Mouse (Mus musculus) heart, embryonic 16.5 days (tissue): ENCODE results near the gene Rprd2. TPM values are rescaled to one million over a fixed set of nuclear protein-coding genes. Genes with fewer than 3 reads are reported as not detected.

Experiments used
- ATAC-seq: fragments of 200-750 bp; cut with Nextera tagmentation; replicated peaks from 2 replicates; pipeline ENCODE4 v1.8.0; 2017; ENCODE audit warnings: moderate number of reproducible peaks; ENCODE audit not compliant: insufficient read depth, low FRiP score; ENCODE audit errors: extremely low read depth
- H3K27ac ChIP-seq: fragments of 300-500 bp; sonication (generic); 2 replicates; pipeline ENCODE4 v1.5.1; 2014; ENCODE audit warnings: mild to moderate bottlenecking, low read length, control low read depth, moderate library complexity
- H3K27me3 ChIP-seq: fragments of 300-500 bp; sonication (generic); 2 replicates; pipeline ENCODE4 v1.6.1; 2014; ENCODE audit warnings: low read length, mixed read lengths; ENCODE audit not compliant: control insufficient read depth, insufficient read depth
- H3K36me3 ChIP-seq: fragments of 300-500 bp; sonication (generic); 2 replicates; pipeline ENCODE4 v1.6.1; 2014; ENCODE audit not compliant: control insufficient read depth, insufficient read depth
- H3K4me1 ChIP-seq: fragments of 300-500 bp; sonication (generic); 2 replicates; pipeline ENCODE4 v1.6.1; 2014; ENCODE audit warnings: low read length, mixed read lengths; ENCODE audit not compliant: control insufficient read depth, insufficient read depth
- H3K4me2 ChIP-seq: fragments of 300-500 bp; sonication (generic); 2 replicates; pipeline ENCODE4 v1.6.1; 2014; ENCODE audit warnings: low read depth, mild to moderate bottlenecking, control low read depth, low read length
- H3K4me3 ChIP-seq: fragments of 300-500 bp; sonication (generic); 2 replicates; pipeline ENCODE4 v1.5.1; 2014; ENCODE audit warnings: mild to moderate bottlenecking, control low read depth, low read length
- H3K9ac ChIP-seq: fragments of 300-500 bp; sonication (generic); 2 replicates; pipeline ENCODE4 v1.6.1; 2014; ENCODE audit warnings: low read length, control low read depth
- H3K9me3 ChIP-seq: fragments of 300-500 bp; sonication (generic); replicated peaks from 2 replicates; pipeline ENCODE4 v1.6.1; 2016; ENCODE audit warnings: low read length; ENCODE audit not compliant: control insufficient read depth
- WGBS: fragments of 180-500 bp; shearing (Covaris S2); extraction: QIAGEN DNeasy Blood & Tissue Kit; methylation state at CpG from one replicate; pipeline ENCODE4 v1.1.7; 2014; 5-methylcytosine and 5-hydroxymethylcytosine counted together
- polyA plus RNA-seq: library from polyadenylated mRNA; unstranded; fragments of >200 nt; fragmentation: Nextera tagmentation; extraction: Ambion mirVana; gene quantifications from 2 replicates; pipeline ENCODE4 v1.2.1, GENCODE M21; 2015

Rprd2 gene
- polyA plus RNA-seq: 17.9 and 19.2 TPM in 2 replicates

GRCm38 (mm10) chr3:95818571-95819288 lies at the start of gene Rprd2:
Rprd2 (minus strand) TSS chr3:95818863.
- peak; percentile 38 for ATAC-seq
- under 1% methylated on average over 60 of the region's 60 CpGs for WGBS

GRCm38 (mm10) chr3:95867408-95867807 lies 48.7 kb upstream of the Rprd2 start:
- Histone ChIP-seq H3K27ac (no peak overlapping the region), H3K9ac (no peak overlapping the region), H3K9me3 (no peaks in the 10 kb centered on the region), H3K4me2 (no peak overlapping the region), H3K4me1 (peaks cover 9% of the 10 kb centered on the region), H3K27me3 (no peaks in the 10 kb centered on the region), H3K4me3 (no peak overlapping the region), H3K36me3 (peaks cover 21% of the 10 kb centered on the region)
- WGBS: 81% methylated on average over 2 of the region's 2 CpGs
- no peak for ATAC-seq

More at GRCm38 (mm10) chr3:95818571-95819288, at the start of gene Rprd2:
- peak within 1 kb of the TSS; percentile 98 for H3K27ac ChIP-seq
- peak within 1 kb of the TSS; percentile 97 for H3K9ac ChIP-seq
- no peaks in the 10 kb centered on the region for H3K27me3 ChIP-seq
- peak within 1 kb of the TSS; percentile 85 for H3K4me3 ChIP-seq
- H3K4me1 ChIP-seq: peaks cover 9% of the 10 kb centered on the region
- no peaks in the 10 kb centered on the region for H3K36me3 ChIP-seq
- H3K4me2 ChIP-seq: peak within 1 kb of the TSS; percentile 78
- H3K9me3 ChIP-seq: no peaks in the 10 kb centered on the region

GRCm38 (mm10) chr3:95866071-95866470 lies 47.4 kb upstream of the Rprd2 start:
- Histone ChIP-seq H3K4me3 (no peak overlapping the region), H3K27me3 (no peaks in the 10 kb centered on the region), H3K36me3 (peaks cover 25% of the 10 kb centered on the region), H3K9ac (no peak overlapping the region), H3K4me2 (no peak overlapping the region), H3K4me1 (peaks cover 5% of the 10 kb centered on the region; the same call in 1 of the 2 replicates), H3K27ac (no peak overlapping the region), H3K9me3 (no peaks in the 10 kb centered on the region)
- no peak for ATAC-seq
- whole genome bisulfite sequencing: 82% methylated on average over 5 of the region's 5 CpGs

- no peak overlapping the region for H3K27ac ChIP-seq
- H3K9ac ChIP-seq: no peak overlapping the region
- peaks cover 25% of the 10 kb centered on the region for H3K36me3 ChIP-seq
- no peak for ATAC-seq
- no peak overlapping the region for H3K4me3 ChIP-seq
- 85% methylated on average over 20 of the region's 20 CpGs for WGBS
- peaks cover 3% of the 10 kb centered on the region; the same call in 1 of the 2 replicates for H3K4me1 ChIP-seq
- H3K27me3 ChIP-seq: no peaks in the 10 kb centered on the region
- H3K9me3 ChIP-seq: no peaks in the 10 kb centered on the region
- H3K4me2 ChIP-seq: no peak overlapping the region
Observed at GRCm38 (mm10) chr3:95865571-95865970, 46.9 kb upstream of the Rprd2 start.

GRCm38 (mm10) chr3:95865050-95865449 lies 46.4 kb upstream of the Rprd2 start:
- peaks cover 25% of the 10 kb centered on the region for H3K36me3 ChIP-seq
- WGBS: 95% methylated on average over 5 of the region's 5 CpGs
- H3K9me3 ChIP-seq: no peaks in the 10 kb centered on the region
- ATAC-seq: no peak
- no peaks in the 10 kb centered on the region for H3K4me1 ChIP-seq
- no peak overlapping the region for H3K27ac ChIP-seq
- no peak overlapping the region for H3K9ac ChIP-seq
- no peak overlapping the region for H3K4me2 ChIP-seq
- H3K27me3 ChIP-seq: no peaks in the 10 kb centered on the region
- no peak overlapping the region for H3K4me3 ChIP-seq

GRCm38 (mm10) chr3:95863578-95863977 lies 44.9 kb upstream of the Rprd2 start:
- no peaks in the 10 kb centered on the region for H3K27me3 ChIP-seq
- WGBS: 58% methylated on average over 7 of the region's 7 CpGs
- H3K9ac ChIP-seq: no peak overlapping the region
- no peak overlapping the region for H3K27ac ChIP-seq
- no peak overlapping the region for H3K4me3 ChIP-seq
- no peak overlapping the region for H3K4me2 ChIP-seq
- no peaks in the 10 kb centered on the region for H3K9me3 ChIP-seq
- H3K36me3 ChIP-seq: peaks cover 16% of the 10 kb centered on the region; the same call in 1 of the 2 replicates
- no peaks in the 10 kb centered on the region for H3K4me1 ChIP-seq
- no peak for ATAC-seq

GRCm38 (mm10) chr3:95861796-95862195 lies 43.1 kb upstream of the Rprd2 start:
- Histone ChIP-seq H3K9ac (no peak overlapping the region), H3K9me3 (no peaks in the 10 kb centered on the region), H3K27me3 (no peaks in the 10 kb centered on the region), H3K27ac (no peak overlapping the region), H3K4me1 (0 out of 2 replicates have a peak, but pooled peaks cover under 1% of the 10 kb centered on the region), H3K36me3 (peaks cover 9% of the 10 kb centered on the region; the same call in 1 of the 2 replicates), H3K4me2 (no peak overlapping the region), H3K4me3 (no peak overlapping the region)
- WGBS: 40% methylated on average over 2 of the region's 2 CpGs
- ATAC-seq: no peak; the same call in 1 of the 2 replicates

- Histone ChIP-seq H3K36me3 (peaks cover 9% of the 10 kb centered on the region; the same call in 1 of the 2 replicates), H3K4me1 (0 out of 2 replicates have a peak, but pooled peaks cover 2% of the 10 kb centered on the region), H3K9ac (no peak overlapping the region), H3K4me2 (no peak overlapping the region), H3K27me3 (no peaks in the 10 kb centered on the region), H3K4me3 (no peak overlapping the region), H3K27ac (no peak overlapping the region), H3K9me3 (no peaks in the 10 kb centered on the region)
- no peak for ATAC-seq
- WGBS: 77% methylated on average over 10 of the region's 10 CpGs
Observed at GRCm38 (mm10) chr3:95861216-95861615, 42.6 kb upstream of the Rprd2 start.

- Histone ChIP-seq H3K27me3 (no peaks in the 10 kb centered on the region), H3K27ac (no peak overlapping the region), H3K4me1 (0 out of 2 replicates have a peak, but pooled peaks cover 2% of the 10 kb centered on the region), H3K4me3 (no peak overlapping the region), H3K4me2 (no peak overlapping the region), H3K9me3 (no peaks in the 10 kb centered on the region), H3K36me3 (peaks cover 8% of the 10 kb centered on the region; the same call in 1 of the 2 replicates), H3K9ac (no peak overlapping the region)
- 69% methylated on average over 3 of the region's 3 CpGs for WGBS
- no peak for ATAC-seq
Observed at GRCm38 (mm10) chr3:95860323-95860722, 41.7 kb upstream of the Rprd2 start.
